Mouse (Mus musculus) forebrain, embryonic 13.5 days (tissue): ENCODE data around the gene Tenm4. TPM values are rescaled to one million over a fixed set of nuclear protein-coding genes. Genes with fewer than 3 reads are reported as not detected.

ENCODE experiments used
- ATAC-seq: fragments of 200-750 bp; cut with Nextera tagmentation; 2 replicates; pipeline ENCODE4 v1.8.0; 2017
- H3K27ac ChIP-seq: fragments of 300-500 bp; sonication (generic); 2 replicates; pipeline ENCODE4 v1.5.1; 2015; ENCODE audit warnings: inconsistent platforms, mild to moderate bottlenecking, moderate library complexity
- H3K27me3 ChIP-seq: fragments of 300-500 bp; sonication (generic); 2 replicates; pipeline ENCODE4 v1.6.1; 2015; ENCODE audit warnings: mild to moderate bottlenecking, inconsistent platforms
- H3K36me3 ChIP-seq: fragments of 300-500 bp; sonication (generic); 2 replicates; pipeline ENCODE4 v1.6.1; 2015; ENCODE audit warnings: mild to moderate bottlenecking, inconsistent platforms; ENCODE audit not compliant: poor library complexity, severe bottlenecking
- H3K4me1 ChIP-seq: fragments of 300-500 bp; sonication (generic); 2 replicates; pipeline ENCODE4 v1.6.1; 2015; ENCODE audit warnings: inconsistent platforms
- H3K4me2 ChIP-seq: fragments of 300-500 bp; sonication (generic); 2 replicates; pipeline ENCODE4 v1.6.1; 2015; ENCODE audit warnings: inconsistent platforms, mild to moderate bottlenecking, moderate library complexity
- H3K4me3 ChIP-seq: fragments of 300-500 bp; sonication (generic); 2 replicates; pipeline ENCODE4 v1.5.1; 2015; ENCODE audit warnings: mild to moderate bottlenecking, inconsistent platforms
- H3K9ac ChIP-seq: fragments of 300-500 bp; sonication (generic); 2 replicates; pipeline ENCODE4 v1.6.1; 2015; ENCODE audit warnings: mild to moderate bottlenecking, inconsistent platforms
- H3K9me3 ChIP-seq: fragments of 300-500 bp; sonication (generic); replicated peaks from 2 replicates; pipeline ENCODE4 v1.6.1; 2016; ENCODE audit warnings: inconsistent platforms
- WGBS: fragments of 180-500 bp; shearing (Covaris S2); methylation state at CpG from one replicate; pipeline ENCODE4 v1.1.7; 2015; 5-methylcytosine and 5-hydroxymethylcytosine counted together
- polyA plus RNA-seq: library from polyadenylated mRNA; unstranded; fragments of >200 nt; fragmentation: Nextera tagmentation; extraction: Ambion mirVana; gene quantifications from 2 replicates; pipeline ENCODE4 v1.2.1, GENCODE M21; 2015

Gene Tenm4
- polyA plus RNA-seq, 1 experiment from 2014 or later, result 73.6 TPM

DNA sequence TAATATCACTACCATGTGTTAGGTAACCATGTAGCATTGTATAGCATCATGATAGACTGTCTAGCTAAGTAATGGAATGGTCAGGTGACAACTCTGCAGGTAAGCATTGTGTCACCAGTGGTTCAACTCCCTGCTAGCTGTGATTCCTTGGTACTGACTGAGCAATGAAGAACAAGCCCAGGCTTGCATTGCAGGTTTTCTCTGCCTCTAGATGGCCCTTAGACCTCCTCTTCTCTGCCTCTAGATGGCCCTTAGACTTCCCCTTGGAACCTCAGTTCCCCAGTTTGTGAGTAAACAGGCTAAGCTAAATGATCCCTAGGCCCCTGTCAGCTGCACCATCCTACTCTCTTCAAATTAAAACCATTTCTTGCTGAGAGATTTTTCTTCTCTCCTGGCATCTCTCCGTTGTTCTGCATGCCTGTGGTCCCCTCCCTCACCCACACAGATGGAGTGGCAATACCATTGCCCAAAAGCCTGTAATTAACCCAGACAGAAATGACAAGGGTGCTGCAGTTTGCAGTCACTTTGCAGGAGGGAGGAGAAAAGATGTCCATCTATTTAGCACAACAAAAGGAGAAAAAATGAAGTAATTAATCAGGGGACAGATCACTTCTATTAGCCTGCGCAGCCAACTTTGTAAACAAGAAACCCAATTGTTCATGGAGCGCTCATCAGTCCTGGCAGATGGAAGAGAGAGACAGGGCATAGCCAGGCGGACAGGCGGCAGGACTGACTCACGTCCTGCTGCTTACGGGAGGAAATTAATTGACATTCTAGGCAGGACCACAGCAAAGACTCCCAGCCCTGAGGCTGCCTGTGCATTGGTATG, 694.1 kb downstream of the Tenm4 start:
- Histone ChIP-seq H3K4me2 (0 out of 2 replicates have a peak overlapping the region, but pooled peaks have one; percentile 12), H3K4me1 (peaks cover 51% of the 10 kb centered on the region), H3K4me3 (no peak overlapping the region), H3K27me3 (no peaks in the 10 kb centered on the region), H3K36me3 (peaks cover 45% of the 10 kb centered on the region), H3K9ac (no peak overlapping the region), H3K27ac (peak overlapping the region; percentile 87), H3K9me3 (no peaks in the 10 kb centered on the region)
- WGBS, result 13% methylated on average over 7 of the region's 7 CpGs
- peak; percentile 82 for ATAC-seq

DNA sequence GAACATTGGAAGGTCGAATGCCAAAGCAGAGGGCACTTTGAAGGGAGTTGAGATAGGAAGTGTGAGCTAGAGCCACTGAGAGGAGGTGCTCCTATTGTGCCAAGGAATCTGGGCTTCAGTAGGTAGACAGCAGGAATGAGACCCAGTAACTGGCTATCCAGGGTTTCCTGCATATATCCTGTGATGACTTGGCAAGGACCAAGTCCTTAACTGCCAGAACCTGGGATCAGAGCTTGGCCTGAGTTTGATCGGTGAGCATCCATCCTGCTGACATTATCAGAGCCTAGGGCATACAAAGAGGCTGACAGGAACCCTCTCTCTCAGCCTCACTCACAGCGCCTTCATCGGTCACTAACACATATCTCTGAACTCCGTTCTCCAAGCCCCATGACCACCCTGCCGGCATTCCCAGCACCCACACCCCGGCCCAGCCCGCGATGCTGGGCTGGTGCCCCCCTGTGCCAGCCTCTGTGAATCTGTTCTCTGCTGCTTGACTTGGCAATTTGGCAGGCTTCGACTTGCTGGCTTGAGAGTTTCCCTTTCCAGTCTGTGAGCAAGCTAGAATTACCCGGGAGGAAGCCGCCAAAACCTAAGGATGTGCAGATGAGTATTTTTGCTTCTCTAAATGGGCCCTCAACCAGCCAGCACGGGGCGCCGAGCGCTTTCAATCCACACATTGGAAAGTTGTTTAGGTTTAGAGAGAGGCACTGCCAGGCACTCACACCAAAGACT, 698.2 kb downstream of the Tenm4 start:
- peak overlapping the region; percentile 82 for H3K27ac ChIP-seq
- no peak overlapping the region for H3K9ac ChIP-seq
- no peaks in the 10 kb centered on the region for H3K27me3 ChIP-seq
- peaks cover 49% of the 10 kb centered on the region for H3K4me1 ChIP-seq
- H3K4me2 ChIP-seq, result no peak overlapping the region
- peak; percentile 78 for ATAC-seq
- no peaks in the 10 kb centered on the region for H3K9me3 ChIP-seq
- peaks cover 51% of the 10 kb centered on the region for H3K36me3 ChIP-seq
- WGBS, result 69% methylated on average over 16 of the region's 16 CpGs
- H3K4me3 ChIP-seq, result no peak overlapping the region

DNA sequence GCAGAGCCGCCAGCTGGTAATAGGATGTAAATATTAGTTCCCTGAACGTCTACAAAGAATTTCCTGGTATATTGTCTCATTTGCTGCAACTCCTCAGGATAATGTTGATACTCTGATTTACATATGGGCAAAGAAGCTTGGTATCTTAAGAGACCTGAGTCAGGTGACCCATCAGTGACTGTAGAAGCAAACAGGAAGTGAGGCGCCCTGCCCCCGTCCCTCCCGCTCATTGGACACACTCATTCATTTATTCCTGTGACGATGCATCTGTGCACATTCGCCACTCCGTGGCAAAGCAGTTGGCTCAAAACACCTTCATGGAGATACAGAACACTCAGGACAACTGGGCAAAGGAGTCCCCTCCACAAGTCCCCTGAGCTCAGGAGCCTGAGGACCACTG, 699.4 kb downstream of the Tenm4 start:
- no peak overlapping the region for H3K4me3 ChIP-seq
- peaks cover 37% of the 10 kb centered on the region for H3K4me1 ChIP-seq
- WGBS, result 82% methylated on average over 8 of the region's 8 CpGs
- no peak for ATAC-seq
- no peak overlapping the region for H3K4me2 ChIP-seq
- peak overlapping the region; percentile 82 for H3K27ac ChIP-seq
- H3K36me3 ChIP-seq, result peaks cover 62% of the 10 kb centered on the region
- H3K9me3 ChIP-seq, result no peaks in the 10 kb centered on the region
- no peak overlapping the region for H3K9ac ChIP-seq
- H3K27me3 ChIP-seq, result no peaks in the 10 kb centered on the region

DNA sequence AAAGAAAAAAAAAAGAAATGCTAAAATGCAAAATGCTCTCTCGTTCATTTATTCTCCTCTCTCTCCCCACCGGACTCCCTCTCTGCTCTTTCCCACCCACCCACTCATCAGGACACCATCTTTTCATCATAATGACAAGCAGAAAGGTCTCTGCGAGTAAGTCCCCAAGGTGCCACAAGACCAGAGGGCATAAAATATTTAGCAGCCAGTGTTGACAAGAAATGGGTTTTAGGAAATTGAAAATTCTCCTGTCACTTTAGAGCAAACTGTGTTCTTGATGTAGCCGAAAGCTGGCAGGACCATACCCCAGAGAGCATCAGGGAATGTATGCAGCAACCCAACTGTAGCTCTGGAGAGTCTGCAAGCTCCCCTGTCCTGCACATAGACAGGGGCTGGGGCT, 700.0 kb downstream of the Tenm4 start:
- Histone ChIP-seq H3K4me1 (peaks cover 32% of the 10 kb centered on the region), H3K27me3 (no peaks in the 10 kb centered on the region), H3K27ac (0 out of 2 replicates have a peak overlapping the region, but pooled peaks have one; percentile 82), H3K9ac (no peak overlapping the region), H3K36me3 (peaks cover 62% of the 10 kb centered on the region), H3K4me3 (no peak overlapping the region), H3K9me3 (no peaks in the 10 kb centered on the region), H3K4me2 (no peak overlapping the region)
- ATAC-seq, result no peak
- 88% methylated on average over 4 of the region's 4 CpGs for WGBS

DNA sequence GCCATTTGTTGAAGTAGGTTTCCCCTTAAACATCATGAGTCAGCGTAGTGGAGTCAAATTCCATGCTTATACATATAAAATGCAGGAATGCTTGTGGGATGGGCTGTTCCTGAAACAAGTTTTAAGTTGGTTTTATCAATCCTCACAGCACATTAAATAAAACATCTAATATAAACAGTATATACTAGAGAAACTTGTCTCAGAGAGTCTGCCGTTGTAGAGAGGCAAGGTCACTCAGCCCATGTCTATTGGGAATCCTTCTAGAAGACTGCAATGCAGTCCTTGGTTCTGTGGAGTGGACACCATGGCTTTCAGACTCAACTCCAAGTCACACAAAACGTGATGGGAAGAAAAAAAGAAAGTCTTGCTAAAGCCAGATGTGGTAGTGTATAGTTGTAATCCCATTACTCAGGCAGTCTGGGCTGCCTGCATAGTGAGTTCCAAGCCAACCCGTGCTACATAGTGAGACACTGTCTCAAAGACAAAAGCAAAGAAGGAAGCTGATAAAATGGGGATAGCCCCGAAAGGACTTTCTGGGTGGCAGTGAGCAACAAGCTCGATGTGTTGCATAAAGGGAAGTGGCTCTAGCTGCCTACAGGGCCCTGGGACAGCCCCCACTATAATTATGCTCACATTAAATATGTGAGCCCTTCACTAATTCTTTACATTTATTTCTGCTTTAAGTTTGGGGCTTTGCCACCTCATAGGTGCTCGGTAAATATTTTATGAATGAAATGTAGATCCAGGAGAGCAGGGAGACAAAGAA, 707.6 kb downstream of the Tenm4 start:
- WGBS, result 87% methylated on average over 7 of the region's 7 CpGs

DNA sequence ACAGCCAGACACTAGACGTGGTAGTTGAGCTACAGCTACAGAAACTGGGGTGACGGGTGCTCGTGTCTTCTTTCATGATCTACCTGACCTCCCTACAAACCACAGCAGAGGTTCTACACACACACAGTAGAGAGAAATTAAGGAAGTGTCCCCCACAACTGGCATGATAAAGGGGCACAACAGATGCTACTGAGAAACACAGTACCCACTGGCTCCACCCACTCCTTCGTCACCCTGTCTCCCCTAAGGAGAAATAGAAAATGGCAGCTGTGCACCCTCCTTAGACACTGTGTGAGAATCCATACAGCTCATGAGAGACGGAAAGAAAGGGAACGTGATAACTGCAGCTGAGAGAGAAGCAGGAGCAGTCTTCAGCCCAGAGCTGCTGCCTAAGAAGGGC, 708.5 kb downstream of the Tenm4 start:
- Histone ChIP-seq H3K4me1 (peaks cover 19% of the 10 kb centered on the region; the same call in 1 of the 2 replicates), H3K27ac (peak overlapping the region; percentile 60), H3K27me3 (no peaks in the 10 kb centered on the region), H3K4me2 (no peak overlapping the region), H3K9ac (no peak overlapping the region), H3K9me3 (no peaks in the 10 kb centered on the region), H3K4me3 (no peak overlapping the region), H3K36me3 (peaks cover 11% of the 10 kb centered on the region)
- ATAC-seq, result 0 out of 2 replicates have a peak, but pooled peaks have one; percentile 28
- 86% methylated on average over 6 of the region's 6 CpGs for WGBS

More for the DNA sequence above, 707.6 kb downstream of the Tenm4 start:
- no peaks in the 10 kb centered on the region for H3K9me3 ChIP-seq
- H3K4me2 ChIP-seq, result no peak overlapping the region
- peaks cover 13% of the 10 kb centered on the region; the same call in 1 of the 2 replicates for H3K4me1 ChIP-seq
- ATAC-seq, result no peak
- H3K4me3 ChIP-seq, result no peak overlapping the region
- no peaks in the 10 kb centered on the region for H3K27me3 ChIP-seq
- H3K36me3 ChIP-seq, result peaks cover 20% of the 10 kb centered on the region
- peak overlapping the region; percentile 60; the same call in 1 of the 2 replicates for H3K27ac ChIP-seq
- no peak overlapping the region for H3K9ac ChIP-seq

DNA sequence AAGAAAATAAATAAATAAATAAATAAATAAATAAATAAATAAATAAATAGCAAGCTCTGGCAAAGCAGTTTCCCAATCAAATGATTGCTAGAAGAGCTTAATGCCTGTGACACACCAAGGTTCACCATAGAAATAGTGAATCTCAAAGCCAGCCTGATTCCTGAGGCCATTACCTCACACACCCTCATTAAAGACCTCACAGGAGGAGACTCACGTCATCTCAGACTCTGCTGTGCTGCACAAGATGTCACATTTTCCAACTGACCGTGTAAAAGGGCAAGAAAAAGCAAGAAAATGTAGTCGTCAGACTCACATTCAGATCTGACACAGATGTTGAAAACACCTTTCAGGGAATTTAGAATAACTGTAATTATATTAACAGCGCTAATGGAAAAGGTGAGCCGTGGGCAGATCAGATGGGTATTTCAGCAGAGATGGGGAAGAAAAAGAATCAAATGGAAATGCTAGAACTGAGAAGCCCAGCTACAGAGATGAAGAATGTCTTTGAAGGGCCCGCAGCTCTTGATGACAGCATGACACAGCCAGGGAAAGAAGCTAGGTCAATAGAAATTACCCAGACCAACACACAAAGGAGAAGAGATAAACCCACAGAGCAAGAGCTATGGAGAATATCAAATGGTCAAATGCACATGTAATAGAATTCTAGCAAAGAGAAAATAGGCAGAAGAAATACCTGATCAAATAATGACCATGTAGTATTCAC, 709.3 kb downstream of the Tenm4 start:
- H3K27me3 ChIP-seq, result no peaks in the 10 kb centered on the region
- no peak overlapping the region for H3K9ac ChIP-seq
- H3K9me3 ChIP-seq, result no peaks in the 10 kb centered on the region
- H3K4me2 ChIP-seq, result no peak overlapping the region
- H3K4me1 ChIP-seq, result peaks cover 19% of the 10 kb centered on the region; the same call in 1 of the 2 replicates
- H3K36me3 ChIP-seq, result peaks cover 9% of the 10 kb centered on the region
- peak; percentile 55; the same call in 1 of the 2 replicates for ATAC-seq
- H3K4me3 ChIP-seq, result no peak overlapping the region
- H3K27ac ChIP-seq, result peak overlapping the region; percentile 60
- WGBS, result 69% methylated on average over 6 of the region's 6 CpGs

DNA sequence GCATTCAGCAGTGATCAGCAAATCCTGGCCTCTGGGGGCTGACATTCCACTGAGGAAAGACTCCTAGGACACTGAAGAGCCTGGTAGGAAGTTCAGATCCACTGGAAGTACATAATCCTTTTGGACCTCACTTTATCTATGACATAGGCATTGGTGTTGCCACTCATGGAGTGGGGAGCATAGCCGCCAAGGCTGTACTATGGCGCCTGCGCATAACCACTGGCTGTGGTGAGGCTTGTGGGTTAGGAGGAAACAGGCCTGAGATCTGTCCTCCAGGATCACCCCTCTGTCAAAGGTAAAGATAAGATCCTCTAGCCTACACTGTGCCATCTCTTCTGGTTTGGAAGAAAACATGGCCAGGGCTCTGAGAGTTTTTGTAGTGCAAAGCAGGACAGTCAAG, 712.3 kb downstream of the Tenm4 start:
- 97% methylated on average over 3 of the region's 3 CpGs for whole genome bisulfite sequencing
- H3K27me3 ChIP-seq, result no peaks in the 10 kb centered on the region
- no peak overlapping the region for H3K9ac ChIP-seq
- H3K9me3 ChIP-seq, result no peaks in the 10 kb centered on the region
- H3K4me1 ChIP-seq, result peaks cover 33% of the 10 kb centered on the region
- no peak overlapping the region for H3K4me2 ChIP-seq
- no peak overlapping the region for H3K27ac ChIP-seq
- no peak overlapping the region for H3K4me3 ChIP-seq
- peaks cover 18% of the 10 kb centered on the region for H3K36me3 ChIP-seq
- ATAC-seq, result no peak

DNA sequence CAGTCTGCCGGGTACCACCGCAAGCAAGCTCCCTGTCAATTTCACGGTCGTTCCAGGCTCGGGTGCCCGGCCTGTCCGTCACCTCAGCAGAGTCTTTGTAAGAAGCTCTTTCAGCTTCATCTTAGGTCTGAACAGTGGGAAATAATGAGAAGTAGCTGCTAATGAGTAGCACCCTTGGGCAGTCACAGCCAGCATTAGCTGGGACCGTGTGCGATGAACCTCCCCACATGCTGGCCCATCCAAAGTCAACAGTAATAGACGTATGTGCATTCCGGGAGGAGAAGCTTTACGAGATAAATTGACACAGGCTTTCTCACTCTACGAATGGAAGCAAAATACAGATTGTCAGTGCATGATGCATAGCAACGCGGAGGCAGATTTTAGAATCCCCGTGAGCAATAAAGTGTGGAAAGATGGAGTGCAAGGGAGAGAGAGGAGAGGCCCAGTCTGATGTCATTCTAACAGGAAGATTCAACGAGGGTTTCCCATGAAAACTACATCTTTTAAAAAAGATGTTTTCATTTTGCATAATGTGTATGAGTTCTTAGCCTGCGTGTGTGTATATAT, 716.1 kb downstream of the Tenm4 start:
- Histone ChIP-seq H3K4me3 (no peak overlapping the region), H3K9ac (no peak overlapping the region), H3K27ac (peak overlapping the region; percentile 55), H3K4me1 (peaks cover 38% of the 10 kb centered on the region), H3K9me3 (no peaks in the 10 kb centered on the region), H3K27me3 (no peaks in the 10 kb centered on the region), H3K36me3 (peaks cover 34% of the 10 kb centered on the region), H3K4me2 (no peak overlapping the region)
- peak; percentile 33; the same call in 1 of the 2 replicates for ATAC-seq
- 62% methylated on average over 18 of the region's 18 CpGs for WGBS

DNA sequence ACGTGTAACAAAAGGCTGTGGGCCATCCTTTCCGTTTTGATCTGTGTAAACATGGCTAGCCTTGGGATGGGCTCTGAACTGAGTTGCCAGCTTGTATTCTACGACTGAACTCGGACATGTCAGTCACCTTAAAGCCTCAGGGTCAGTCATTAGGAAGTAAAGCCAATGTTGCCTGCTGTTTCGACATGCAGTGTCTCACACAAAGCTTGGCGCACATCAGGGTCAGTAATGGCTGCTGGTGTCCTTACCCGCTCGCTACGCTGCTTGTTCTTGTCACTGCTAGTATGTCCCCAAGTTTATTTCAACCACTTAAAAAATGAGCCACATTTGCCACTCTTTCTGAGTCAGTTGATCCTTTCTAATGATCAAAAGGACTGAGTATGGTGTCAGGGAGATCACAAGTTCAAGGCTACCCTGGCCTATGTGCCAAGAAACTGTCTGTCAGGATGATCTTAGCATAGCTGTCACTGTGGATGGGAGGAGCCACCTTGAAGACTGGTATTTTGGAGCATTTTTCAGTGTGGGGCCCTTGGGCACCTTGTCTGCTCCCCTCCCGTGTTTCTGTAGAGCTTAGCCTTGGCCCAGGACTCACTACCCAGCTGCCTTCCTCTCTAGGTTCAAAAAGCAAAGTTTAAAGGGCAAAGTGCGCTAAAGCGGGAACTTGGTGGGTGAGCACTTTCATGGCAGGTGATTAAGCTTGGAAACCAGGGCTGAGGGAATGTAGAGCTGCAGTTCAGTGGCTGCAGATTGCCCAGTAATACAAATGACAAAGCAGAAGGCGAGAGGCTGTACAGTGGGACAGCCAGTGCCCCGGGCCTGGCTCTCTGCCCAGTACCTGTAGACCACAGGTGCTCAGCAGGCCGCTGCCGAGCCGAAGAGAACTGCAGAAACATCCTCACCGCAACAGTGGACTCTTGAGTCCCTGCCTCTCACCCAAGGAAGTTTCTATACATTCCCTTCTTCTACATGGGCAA, 718.3 kb downstream of the Tenm4 start:
- H3K27ac ChIP-seq, result peak overlapping the region; percentile 75

More for the DNA sequence above, 718.3 kb downstream of the Tenm4 start:
- Histone ChIP-seq H3K4me3 (no peak overlapping the region), H3K9me3 (no peaks in the 10 kb centered on the region), H3K27me3 (no peaks in the 10 kb centered on the region), H3K36me3 (peaks cover 55% of the 10 kb centered on the region), H3K9ac (no peak overlapping the region), H3K4me2 (no peak overlapping the region), H3K4me1 (peaks cover 33% of the 10 kb centered on the region)
- 87% methylated on average over 18 of the region's 18 CpGs for WGBS
- ATAC-seq, result no peak
